Mouse (Mus musculus) layer of hippocampus, postnatal 25 days (tissue): ENCODE measurements around the gene Dhx16. TPM values are rescaled to one million over a fixed set of nuclear protein-coding genes. Genes with fewer than 3 reads are reported as not detected.

Experiments
- DNase-seq, 2 experiments: peaks; one replicate each; pipeline ENCODE4 v3.0.0; 2022; ENCODE audit warnings: mixed read lengths in 2 of 2, low spot score in 1 of 2; ENCODE audit errors: extremely low spot score in 1 of 2
- total RNA-seq, 2 experiments: library from RNA; stranded (reverse); gene quantifications; 2 replicates each; pipeline ENCODE4 v1.2.3; 2021

The Dhx16 gene
- total RNA-seq, 2 experiments from 2014 or later: 25.5 to 29.9 TPM

DNA sequence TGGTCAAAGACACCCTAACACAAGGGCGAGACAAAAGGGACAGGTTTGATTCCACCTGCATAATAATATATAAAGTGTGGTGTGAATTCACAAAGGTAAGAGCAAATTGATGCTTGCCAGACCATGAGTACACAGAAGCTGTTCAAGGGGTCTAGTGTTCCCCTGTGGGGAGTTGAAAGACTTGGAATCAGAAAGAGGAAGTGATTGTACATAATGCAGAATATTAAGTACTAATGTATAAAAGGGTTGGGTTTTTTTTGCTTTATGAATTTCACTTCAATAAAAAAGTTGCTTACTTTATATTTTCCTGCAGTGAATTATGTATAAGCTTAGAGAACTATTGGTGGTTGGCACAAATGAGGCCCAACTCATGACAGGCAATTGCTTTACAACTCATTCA, 20.2 kb upstream of the Dhx16 start:
- DNase-seq: no peak

DNA sequence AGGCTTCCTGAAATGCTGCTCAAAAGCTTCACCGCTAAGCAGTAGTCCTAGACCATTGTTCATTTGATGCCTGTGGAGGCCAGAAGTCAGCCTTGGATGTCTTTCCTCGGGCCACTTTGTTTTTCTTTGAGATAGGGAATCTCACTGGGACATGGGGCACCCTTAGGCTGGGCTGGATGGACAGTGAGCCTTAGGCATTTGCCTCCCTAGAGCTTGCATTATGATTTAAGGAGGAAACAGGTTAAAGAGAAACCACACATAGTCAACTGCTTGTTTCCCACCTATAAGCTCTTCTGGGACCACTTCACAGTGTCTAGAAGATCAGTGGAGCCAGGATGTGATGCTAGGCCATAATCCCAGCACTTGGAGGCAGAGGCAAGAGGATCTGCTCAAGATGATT, 19.8 kb upstream of the Dhx16 start:
- DNase-seq: no peak

DNA sequence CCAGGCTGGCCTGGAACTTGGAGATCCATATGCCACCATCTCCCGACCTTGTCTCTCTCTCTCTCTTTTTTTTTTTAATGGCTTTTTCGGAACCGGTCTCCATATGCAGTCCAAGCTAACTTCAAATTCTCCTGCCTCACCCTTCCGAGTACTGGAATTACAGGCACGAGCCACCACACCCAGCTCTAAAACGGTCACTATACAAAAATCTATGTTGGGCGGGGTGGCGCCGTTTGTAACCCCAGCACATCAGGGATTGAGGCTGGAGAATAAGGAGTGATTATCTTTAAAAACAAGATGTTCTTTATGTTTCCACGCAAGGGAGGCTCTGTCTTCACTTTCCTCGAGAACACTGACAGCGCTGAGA, 18.8 kb upstream of the Dhx16 start:
- no peak for DNase-seq

- DNase-seq: peak; percentile 72 to 91
Measured at GRCm38 (mm10) chr17:35861198-35861857, 18.3 kb upstream of the Dhx16 start, which contains the start of gene Nrm. Gene Nrm (plus strand): TSS chr17:35861318.

DNA sequence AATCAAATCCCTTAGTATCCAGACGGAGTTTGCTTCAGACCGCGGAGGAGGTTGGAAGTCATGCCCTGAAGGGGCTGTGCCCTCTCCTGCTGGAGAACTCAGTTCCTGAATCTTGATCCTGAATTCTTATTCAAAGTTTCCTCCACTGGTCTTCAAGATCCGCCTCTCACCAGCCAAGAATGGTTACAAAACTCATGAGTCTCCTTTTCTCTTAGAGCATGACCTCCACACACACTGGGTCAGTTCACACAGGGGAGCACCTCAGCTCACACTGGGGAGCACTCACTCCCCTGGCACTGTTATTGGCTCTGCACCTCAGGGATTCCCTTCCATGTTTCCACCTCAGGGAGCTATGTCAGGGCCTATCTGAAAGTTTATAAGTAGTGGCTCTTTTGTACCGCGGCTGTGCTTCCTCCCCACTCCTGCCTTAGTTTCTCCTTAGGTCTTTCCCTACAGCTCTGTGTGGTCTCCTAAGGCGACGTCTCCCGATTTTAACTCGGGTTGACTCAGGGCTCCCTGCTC, 14.7 kb upstream of the Dhx16 start:
- DNase-seq: no peak

- DNase-seq: no peak
Measured at GRCm38 (mm10) chr17:35865481-35866280, 13.9 kb upstream of the Dhx16 start, which contains the start of gene Ppp1r18. Gene Ppp1r18 (plus strand): TSS chr17:35865593.

GRCm38 (mm10) chr17:35866281-35866831, 13.3 kb upstream of the Dhx16 start:
- peak in 1 of 2 experiments; percentile 26 for DNase-seq

GRCm38 (mm10) chr17:35866911-35867890, 12.4 kb upstream of the Dhx16 start:
- no peak for DNase-seq

GRCm38 (mm10) chr17:35868165-35868820, 11.3 kb upstream of the Dhx16 start:
- no peak for DNase-seq

GRCm38 (mm10) chr17:35868961-35869345, 10.7 kb upstream of the Dhx16 start:
- no peak for DNase-seq

GRCm38 (mm10) chr17:35869346-35870067, 10.1 kb upstream of the Dhx16 start:
- no peak for DNase-seq

DNA sequence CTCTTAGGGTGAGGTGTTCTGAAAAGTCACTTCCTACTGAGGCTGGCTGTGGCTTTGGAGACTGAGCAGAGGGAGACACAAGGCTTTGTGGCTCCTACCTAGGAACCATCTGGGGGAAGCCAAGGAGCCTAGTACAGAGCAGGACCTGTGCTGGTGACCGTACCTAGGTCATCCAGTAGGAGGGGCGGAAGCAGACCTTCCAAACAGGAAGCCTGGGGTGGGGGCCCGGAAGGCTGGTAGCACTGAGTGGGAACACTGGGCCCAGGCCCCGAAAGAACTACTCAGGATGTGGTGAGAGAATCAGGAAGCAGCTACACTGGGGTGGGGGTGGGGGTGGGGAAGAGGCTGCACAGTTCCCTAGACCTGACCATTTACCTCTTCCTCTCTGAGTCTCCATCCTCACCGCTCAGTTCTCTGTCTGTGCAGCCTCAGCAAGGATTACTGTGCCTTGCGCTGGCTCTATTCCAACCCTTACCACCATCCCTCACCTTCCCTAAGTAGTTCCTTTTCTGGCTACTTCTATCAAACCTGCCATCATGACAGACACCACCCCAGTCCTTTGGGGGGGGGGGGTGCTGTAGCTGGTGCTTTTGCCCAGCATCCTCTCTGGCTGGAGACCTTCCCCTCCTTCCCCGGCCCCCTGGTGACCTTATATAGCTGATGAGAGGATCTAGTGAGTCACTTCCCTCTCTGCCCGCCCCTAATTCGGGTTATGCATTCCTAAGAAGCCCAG, 9.3 kb upstream of the Dhx16 start:
- DNase-seq: no peak

DNA sequence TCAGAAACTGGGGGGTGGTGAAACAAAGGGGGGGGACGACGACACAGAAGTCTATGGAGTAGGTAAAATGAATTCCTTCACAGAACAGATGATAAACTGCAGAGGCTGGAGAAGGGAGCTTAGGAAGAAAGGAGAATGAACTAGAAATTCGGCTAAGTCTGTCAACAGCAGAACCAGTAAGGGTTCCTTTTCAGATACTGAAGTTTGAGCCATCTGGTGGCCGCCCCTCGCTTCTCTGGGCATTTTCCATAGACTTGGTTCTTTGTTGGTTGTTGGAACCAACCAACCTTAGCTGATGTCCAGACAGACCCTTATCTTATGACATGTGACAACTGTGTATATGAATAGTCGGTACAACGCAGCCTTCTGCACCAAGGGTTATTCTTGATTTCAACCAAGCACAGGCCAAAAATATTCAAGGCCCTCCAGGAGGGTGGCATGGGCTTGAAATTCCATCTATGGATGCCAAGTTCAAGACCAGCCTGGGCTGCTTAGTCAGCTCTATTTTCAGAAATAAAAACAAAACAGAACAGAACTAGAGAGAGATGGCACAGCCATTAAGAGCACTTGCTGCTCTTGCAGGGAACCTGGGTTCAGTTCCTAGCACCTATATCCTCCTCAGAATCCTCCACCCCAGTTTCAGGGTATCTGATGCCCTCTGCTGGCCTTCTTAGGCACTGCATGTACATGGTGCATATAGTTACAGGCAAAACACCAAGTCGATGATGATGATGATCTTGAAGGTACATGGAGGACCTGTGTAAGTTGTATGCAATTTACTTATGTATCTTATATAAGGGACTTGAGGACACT, 8.5 kb upstream of the Dhx16 start:
- no peak for DNase-seq

- peak; percentile 89 to 95 for DNase-seq
Measured at GRCm38 (mm10) chr17:35873774-35874519, 5.7 kb upstream of the Dhx16 start.

DNA sequence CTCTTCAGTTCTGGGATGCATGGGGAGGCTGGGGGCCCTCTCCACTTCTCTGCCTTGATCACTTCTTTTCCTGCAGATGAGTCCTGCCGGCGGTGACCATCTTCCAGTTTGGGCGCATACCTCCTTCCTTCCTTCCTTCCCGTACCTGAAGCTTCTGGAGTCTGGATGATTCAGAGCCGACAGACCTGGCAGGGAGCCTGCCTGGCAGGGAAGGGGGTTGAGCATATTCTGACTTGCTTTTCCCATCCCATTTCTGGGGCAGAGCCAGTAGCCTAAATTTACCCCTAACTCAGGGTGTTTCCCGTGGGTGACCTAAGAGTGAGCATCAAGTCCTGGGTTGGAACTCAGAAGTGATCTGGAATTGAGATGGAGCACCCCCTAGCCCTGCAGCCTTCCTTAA, 4.9 kb upstream of the Dhx16 start:
- no peak for DNase-seq

DNA sequence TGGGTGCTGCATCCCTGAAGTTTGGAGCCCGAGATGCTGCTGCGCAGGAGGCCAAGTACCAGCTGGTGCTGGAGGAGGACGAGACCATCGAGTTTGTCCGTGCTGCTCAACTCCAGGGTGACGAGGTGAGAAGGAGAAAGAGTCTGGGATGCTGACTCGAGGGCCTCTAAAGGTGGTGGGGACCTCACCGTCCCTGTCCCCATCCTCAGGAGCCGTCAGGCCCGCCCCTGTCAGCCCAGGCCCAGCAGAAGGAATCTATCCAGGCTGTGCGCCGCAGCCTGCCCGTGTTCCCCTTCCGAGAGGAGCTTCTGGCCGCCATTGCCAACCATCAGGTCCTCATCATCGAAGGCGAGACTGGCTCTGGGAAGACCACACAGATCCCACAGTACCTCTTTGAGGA, 3.3 kb downstream of the Dhx16 start:
- no peak for DNase-seq

GRCm38 (mm10) chr17:35883777-35884176, 4.2 kb downstream of the Dhx16 start:
- DNase-seq: no peak
